Mouse (Mus musculus) small intestine, adult 2 months (tissue): ENCODE data around the gene Ddx18. TPM values are rescaled to one million over a fixed set of nuclear protein-coding genes. Genes with fewer than 3 reads are reported as not detected.

ENCODE experiments used
- H3K27ac ChIP-seq: fragments of 200-500 bp; 2 replicates; pipeline ENCODE4 v1.5.1; 2012; ENCODE audit warnings: low read depth, low read length, control low read depth, inconsistent platforms; ENCODE audit not compliant: insufficient read depth
- H3K27me3 ChIP-seq: fragments of 200-500 bp; 2 replicates; pipeline ENCODE4 v1.6.1; 2012; ENCODE audit warnings: mild to moderate bottlenecking, moderate library complexity, low read length, inconsistent platforms; ENCODE audit not compliant: control insufficient read depth, insufficient read depth
- H3K36me3 ChIP-seq: fragments of 200-500 bp; 2 replicates; pipeline ENCODE4 v1.6.1; 2012; ENCODE audit warnings: mild to moderate bottlenecking, low read length, control low read depth, inconsistent platforms; ENCODE audit not compliant: control insufficient read depth, insufficient read depth
- H3K4me1 ChIP-seq: fragments of 200-500 bp; 2 replicates; pipeline ENCODE4 v1.6.1; 2012; ENCODE audit warnings: low read length, inconsistent platforms, mixed read lengths; ENCODE audit not compliant: control insufficient read depth, insufficient read depth, insufficient read length
- H3K4me3 ChIP-seq: fragments of 200-500 bp; 2 replicates; pipeline ENCODE4 v1.5.1; 2012; ENCODE audit warnings: low read depth, mild to moderate bottlenecking, control low read depth, inconsistent platforms, low read length, moderate library complexity
- CTCF ChIP-seq: fragments of 200-500 bp; IDR thresholded peaks from 2 replicates; pipeline ENCODE4 v1.5.1; 2012; ENCODE audit warnings: low read depth, mild to moderate bottlenecking, control low read depth, inconsistent platforms, low read length, moderate library complexity, mixed read lengths; ENCODE audit not compliant: insufficient replicate concordance, insufficient read length; ENCODE audit errors: extremely low read depth
- POLR2A ChIP-seq: fragments of 200-500 bp; IDR thresholded peaks from 2 replicates; pipeline ENCODE4 v1.6.1; 2012; ENCODE audit warnings: low read depth, mild to moderate bottlenecking, control low read depth, inconsistent platforms, low read length, moderate library complexity
- WGBS: fragments of 180-500 bp; shearing (Covaris S2); methylation state at CpG from one replicate; pipeline ENCODE4 v1.1.7; 2018; 5-methylcytosine and 5-hydroxymethylcytosine counted together
- polyA plus RNA-seq: library from polyadenylated mRNA; depleted of rRNA; stranded (reverse); fragments of >200 nt; gene quantifications from 2 replicates; pipeline ENCODE4 v1.2.3, GENCODE M21; 2012; rRNA removed

The Ddx18 gene
- 4.1 and 10.1 TPM in 2 replicates for polyA plus RNA-seq

- Histone ChIP-seq H3K4me1 (peaks cover 2% of the 10 kb centered on the region; the same call in 1 of the 2 replicates), H3K4me3 (peak within 1 kb of the TSS; percentile 93), H3K27me3 (no peaks in the 10 kb centered on the region), H3K36me3 (peaks cover 12% of the 10 kb centered on the region), H3K27ac (no peak within 1 kb of the TSS)
- peak; percentile 88 for TF ChIP-seq CTCF
- TF ChIP-seq POLR2A = no peak
- 7% methylated on average over 53 of the region's 53 CpGs for WGBS
Measured at GRCm38 (mm10) chr1:121567521-121568489, at the start of gene Ddx18. Gene Ddx18, minus strand, starts transcription at chr1:121567989.

GRCm38 (mm10) chr1:121608000-121608399 is 40.2 kb upstream of the Ddx18 start:
- no peaks in the 10 kb centered on the region for H3K36me3 ChIP-seq
- H3K27ac ChIP-seq = no peak overlapping the region
- no peak overlapping the region for H3K4me3 ChIP-seq
- TF ChIP-seq POLR2A = no peak
- no peak for TF ChIP-seq CTCF
- WGBS = 36% methylated on average over 7 of the region's 7 CpGs
- no peaks in the 10 kb centered on the region for H3K4me1 ChIP-seq
- H3K27me3 ChIP-seq = no peaks in the 10 kb centered on the region

- Histone ChIP-seq H3K4me1 (no peaks in the 10 kb centered on the region), H3K27ac (no peak overlapping the region), H3K4me3 (no peak overlapping the region), H3K36me3 (no peaks in the 10 kb centered on the region), H3K27me3 (no peaks in the 10 kb centered on the region)
- no peak for TF ChIP-seq POLR2A
- no peak for TF ChIP-seq CTCF
- WGBS = 38% methylated on average over 6 of the region's 6 CpGs
Measured at GRCm38 (mm10) chr1:121605118-121605517, 37.3 kb upstream of the Ddx18 start.

- Histone ChIP-seq H3K4me3 (no peak overlapping the region), H3K4me1 (no peaks in the 10 kb centered on the region), H3K27ac (no peak overlapping the region), H3K36me3 (no peaks in the 10 kb centered on the region), H3K27me3 (no peaks in the 10 kb centered on the region; the same call in 1 of the 2 replicates)
- TF ChIP-seq POLR2A (no peak), CTCF (no peak)
- WGBS = 82% methylated on average over 6 of the region's 6 CpGs
Measured at GRCm38 (mm10) chr1:121601893-121602292, 34.1 kb upstream of the Ddx18 start.

GRCm38 (mm10) chr1:121601084-121601483 is 33.3 kb upstream of the Ddx18 start:
- Histone ChIP-seq H3K4me1 (no peaks in the 10 kb centered on the region), H3K4me3 (no peak overlapping the region), H3K27ac (no peak overlapping the region), H3K27me3 (no peaks in the 10 kb centered on the region; the same call in 1 of the 2 replicates), H3K36me3 (no peaks in the 10 kb centered on the region)
- 34% methylated on average over 1 of the region's 1 CpGs for WGBS
- TF ChIP-seq CTCF = peak; percentile 27; the same call in 1 of the 2 replicates
- TF ChIP-seq POLR2A = no peak

GRCm38 (mm10) chr1:121598421-121598820 is 30.6 kb upstream of the Ddx18 start:
- H3K27me3 ChIP-seq = peaks cover 2% of the 10 kb centered on the region; the same call in 1 of the 2 replicates
- no peak overlapping the region for H3K4me3 ChIP-seq
- no peak overlapping the region for H3K27ac ChIP-seq
- 51% methylated on average over 3 of the region's 3 CpGs for WGBS
- no peaks in the 10 kb centered on the region for H3K4me1 ChIP-seq
- TF ChIP-seq POLR2A (no peak), CTCF (no peak)
- H3K36me3 ChIP-seq = no peaks in the 10 kb centered on the region

- H3K4me1 ChIP-seq = no peaks in the 10 kb centered on the region
- H3K27me3 ChIP-seq = peaks cover 2% of the 10 kb centered on the region; the same call in 1 of the 2 replicates
- 35% methylated on average over 4 of the region's 4 CpGs for WGBS
- no peak for TF ChIP-seq POLR2A
- TF ChIP-seq CTCF = no peak
- H3K4me3 ChIP-seq = no peak overlapping the region
- H3K27ac ChIP-seq = no peak overlapping the region
- H3K36me3 ChIP-seq = no peaks in the 10 kb centered on the region
Measured at GRCm38 (mm10) chr1:121596951-121597625, 29.3 kb upstream of the Ddx18 start.
